Mouse (Mus musculus): ENCODE measurements around the gene Tex21. TPM values are rescaled to one million over a fixed set of nuclear protein-coding genes. Genes with fewer than 3 reads are reported as not detected.
"Not testable (repeated sequence)": the region's sequence is repeated elsewhere in the genome, so short reads cannot be mapped to it uniquely, and the experiment has no call there.

Tex21 gene
- total RNA-seq, 1 experiment from 2014 or later, result not detected

GRCm38 (mm10) chr12:76165641-76166040 is 80.9 kb downstream of the Tex21 start:
- ATAC-seq (ENCODE audit: extremely low read depth, insufficient number of reproducible peaks, low FRiP score, poor library complexity, severe bottlenecking), result no peak

DNA sequence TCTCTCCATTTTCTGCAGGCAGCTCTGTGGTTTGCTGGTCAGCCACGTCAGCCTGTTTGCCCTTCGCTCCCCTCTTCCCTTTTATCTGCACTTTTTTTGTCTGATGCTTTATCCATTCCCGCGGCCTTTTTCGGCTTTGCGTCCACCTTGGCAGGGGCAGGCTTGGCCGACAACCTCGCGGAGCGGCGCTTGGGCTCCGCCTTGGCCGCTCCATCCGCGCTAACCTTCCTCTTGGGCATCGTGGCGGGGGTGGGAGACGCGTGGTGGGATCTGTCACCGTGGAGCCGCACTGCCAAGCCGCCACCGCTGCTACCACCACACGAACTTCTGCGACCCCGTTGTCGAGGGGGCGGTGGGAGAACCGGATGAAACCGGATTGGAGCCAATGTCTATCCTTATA is 94.2 kb downstream of the Tex21 start:
- ATAC-seq (ENCODE audit: extremely low read depth, insufficient number of reproducible peaks, low FRiP score, poor library complexity, severe bottlenecking), result not testable (repeated sequence)

Other genes starting within 250 kb of the Tex21 start
- gene Esr2, start 69.5 kb downstream of the Tex21 start, total RNA-seq (2017), result not detected in 2 replicates
- 18.7 and 20.3 TPM in 2 replicates for gene Mthfd1, start 8.6 kb upstream of the Tex21 start, total RNA-seq (2017)
- 0.98 and 1.0 TPM in 2 replicates for gene Akap5, start 78.1 kb upstream of the Tex21 start, total RNA-seq (2017)
- gene Zbtb25, start 122.9 kb upstream of the Tex21 start, total RNA-seq (2017), result 10.1 and 13.8 TPM in 2 replicates
- 17.7 and 20.1 TPM in 2 replicates for gene Zbtb1, start 123.5 kb upstream of the Tex21 start, total RNA-seq (2017)
- 8.3 and 11.1 TPM in 2 replicates for gene Hspa2, start 157.4 kb upstream of the Tex21 start, total RNA-seq (2017)
- gene Ppp1r36, start 170.8 kb upstream of the Tex21 start, total RNA-seq (2017), result not detected in 2 replicates